8 mouse cellular contexts compared by ENCODE assay signal in genomic region chr2:118702883-118703761, GRCm38 (mm10). TPM values are rescaled to one million over a fixed set of nuclear protein-coding genes. Genes with fewer than 3 reads are reported as not detected.
A peak's percentile ranks its signal among the peaks of the same experiment; 100 is the strongest.
DNase-seq lines count a peak whose midpoint lies in the region; ATAC-seq and TF ChIP-seq lines count a peak whose summit lies in the region.

No protein-coding gene starts in this region.

- no peak overlapping the region for H3K9ac ChIP-seq in hindbrain, embryonic 15.5 days
- H3K9ac ChIP-seq in liver, embryonic 13.5 days, result no peak overlapping the region
- peak overlapping the region; percentile 35 for H3K9ac ChIP-seq in neural tube, embryonic 12.5 days

- peak; percentile 31; the same call in 1 of the 2 replicates for ATAC-seq in hindbrain, embryonic 15.5 days (ENCODE audit: low FRiP score, low read depth)
- ATAC-seq in liver, embryonic 13.5 days (ENCODE audit: low read depth), result no peak
- ATAC-seq in neural tube, embryonic 12.5 days (ENCODE audit: low FRiP score, low read depth), result peak; percentile 18; the same call in 1 of the 2 replicates

- H3K9me3 ChIP-seq in hindbrain, embryonic 15.5 days, result no peaks in the 10 kb centered on the region
- no peaks in the 10 kb centered on the region for H3K9me3 ChIP-seq in liver, embryonic 13.5 days (replicated peaks)
- no peaks in the 10 kb centered on the region for H3K9me3 ChIP-seq in neural tube, embryonic 12.5 days

- H3K36me3 ChIP-seq in hindbrain, embryonic 15.5 days, result no peaks in the 10 kb centered on the region
- H3K36me3 ChIP-seq in liver, embryonic 13.5 days, result no peaks in the 10 kb centered on the region
- no peaks in the 10 kb centered on the region for H3K36me3 ChIP-seq in neural tube, embryonic 12.5 days

- H3K27ac ChIP-seq in embryonic fibroblast, embryonic 13.5 days (ENCODE audit: insufficient read depth, low read length), result no peak overlapping the region
- no peak overlapping the region for H3K27ac ChIP-seq in hindbrain, embryonic 15.5 days (replicated peaks)
- no peak overlapping the region for H3K27ac ChIP-seq in liver, embryonic 13.5 days
- no peak overlapping the region for H3K27ac ChIP-seq in neural tube, embryonic 12.5 days

- peak overlapping the region; percentile 64 for H3K4me2 ChIP-seq in hindbrain, embryonic 15.5 days
- H3K4me2 ChIP-seq in liver, embryonic 13.5 days, result peak overlapping the region; percentile 55
- H3K4me2 ChIP-seq in neural tube, embryonic 12.5 days (replicated peaks), result peak overlapping the region; percentile 70

- H3K27me3 ChIP-seq in hindbrain, embryonic 15.5 days, result peaks cover 94% of the 10 kb centered on the region
- peaks cover 95% of the 10 kb centered on the region for H3K27me3 ChIP-seq in liver, embryonic 13.5 days
- peaks cover 94% of the 10 kb centered on the region for H3K27me3 ChIP-seq in neural tube, embryonic 12.5 days (replicated peaks)

- peak; percentile 61 to 65 for DNase-seq in adrenal gland, adult 18-20 months (ENCODE audit: low spot score in 2 of 2)
- DNase-seq in adrenal gland, adult 8-10 months, result no peak
- peak; percentile 24 for DNase-seq in ES-CJ7 (ENCODE audit: low read depth, low spot score)
- no peak for DNase-seq in liver, embryonic 13.5 days
- no peak for DNase-seq in layer of hippocampus, adult 11-12 months (ENCODE audit: low spot score)

- no peaks in the 10 kb centered on the region for H3K4me1 ChIP-seq in embryonic fibroblast, embryonic 13.5 days (ENCODE audit: control insufficient read depth, insufficient read depth, low read length)
- H3K4me1 ChIP-seq in hindbrain, embryonic 15.5 days (replicated peaks), result peaks cover 37% of the 10 kb centered on the region
- peaks cover 34% of the 10 kb centered on the region for H3K4me1 ChIP-seq in liver, embryonic 13.5 days (replicated peaks)
- peaks cover 32% of the 10 kb centered on the region for H3K4me1 ChIP-seq in neural tube, embryonic 12.5 days

- under 1% methylated on average over 88 of the region's 93 CpGs for WGBS in hindbrain, embryonic 15.5 days
- WGBS in liver, embryonic 13.5 days (ENCODE audit: insufficient replicate concordance), result under 1% methylated on average over 93 of the region's 93 CpGs
- under 1% methylated on average over 93 of the region's 93 CpGs for WGBS in neural tube, embryonic 12.5 days

- H3K4me3 ChIP-seq in embryonic fibroblast, embryonic 13.5 days (ENCODE audit: insufficient read depth, low read length), result peak overlapping the region; percentile 10
- peak overlapping the region; percentile 37 for H3K4me3 ChIP-seq in hindbrain, embryonic 15.5 days
- peak overlapping the region; percentile 38 for H3K4me3 ChIP-seq in liver, embryonic 13.5 days (replicated peaks)
- peak overlapping the region; percentile 37 for H3K4me3 ChIP-seq in neural tube, embryonic 12.5 days

- TF ChIP-seq CTCF in embryonic fibroblast, embryonic 13.5 days (IDR thresholded peaks at IDR 0.05; ENCODE audit: borderline replicate concordance, insufficient read depth, low read length), result no peak

- no peak for TF ChIP-seq POLR2A in embryonic fibroblast, embryonic 13.5 days (IDR thresholded peaks at IDR 0.05; ENCODE audit: low read depth, low read length)

RNA-seq across cellular contexts. Expression of gene Ankrd63, which starts 0.6 kb away (rescaled TPM):
- under 1 TPM; 0.06 to 0.40 TPM for total RNA-seq in adrenal gland, adult 18-20 months (2021)
- total RNA-seq in adrenal gland, adult 8-10 months (2022), result under 1 TPM; 0.11 to 0.84 (median 0.36) TPM
- not detected in 2 replicates for polyA plus RNA-seq in embryonic fibroblast, embryonic 13.5 days (2011; ENCODE audit: insufficient read length, low read depth, missing spikeins)
- polyA plus RNA-seq in hindbrain, embryonic 15.5 days (2015; fragmentation: Nextera tagmentation; extraction: Ambion mirVana), result 0.05 TPM in 1 of 2 replicates, not detected in the other
- not detected in 2 replicates for polyA plus RNA-seq in liver, embryonic 13.5 days (2015; fragmentation: Nextera tagmentation; extraction: Ambion mirVana)
- not detected in 2 replicates for polyA plus RNA-seq in neural tube, embryonic 12.5 days (2016; fragmentation: Nextera tagmentation; extraction: Ambion mirVana)

RNA-seq across cellular contexts. Expression of gene Plcb2, which starts 25.1 kb away (rescaled TPM):
- 1 to 10 TPM; 2.5 to 2.8 TPM for total RNA-seq in adrenal gland, adult 18-20 months (2021)
- 1 to 10 TPM; 2.0 to 4.1 (median 3.0) TPM for total RNA-seq in adrenal gland, adult 8-10 months (2022)
- 0.49 TPM in 1 of 2 replicates, not detected in the other for polyA plus RNA-seq in embryonic fibroblast, embryonic 13.5 days (2011; ENCODE audit: insufficient read length, low read depth, missing spikeins)
- polyA plus RNA-seq in hindbrain, embryonic 15.5 days (2015; fragmentation: Nextera tagmentation; extraction: Ambion mirVana), result 0.80 and 0.96 TPM in 2 replicates
- polyA plus RNA-seq in liver, embryonic 13.5 days (2015; fragmentation: Nextera tagmentation; extraction: Ambion mirVana), result 1.6 and 1.7 TPM in 2 replicates
- polyA plus RNA-seq in neural tube, embryonic 12.5 days (2016; fragmentation: Nextera tagmentation; extraction: Ambion mirVana), result 0.41 and 1.1 TPM in 2 replicates

RNA-seq across cellular contexts. Expression of gene Pak6, which starts 40.0 kb away (rescaled TPM):
- 10 to 100 TPM; 11.5 to 19.4 TPM for total RNA-seq in adrenal gland, adult 18-20 months (2021)
- total RNA-seq in adrenal gland, adult 8-10 months (2022), result 10 to 100 TPM; 27.0 to 35.6 (median 28.7) TPM
- polyA plus RNA-seq in embryonic fibroblast, embryonic 13.5 days (2011; ENCODE audit: insufficient read length, low read depth, missing spikeins), result 0.19 and 0.78 TPM in 2 replicates
- 46.9 and 48.6 TPM in 2 replicates for polyA plus RNA-seq in hindbrain, embryonic 15.5 days (2015; fragmentation: Nextera tagmentation; extraction: Ambion mirVana)
- 0.65 and 1.0 TPM in 2 replicates for polyA plus RNA-seq in liver, embryonic 13.5 days (2015; fragmentation: Nextera tagmentation; extraction: Ambion mirVana)
- 4.7 and 5.7 TPM in 2 replicates for polyA plus RNA-seq in neural tube, embryonic 12.5 days (2016; fragmentation: Nextera tagmentation; extraction: Ambion mirVana)

RNA-seq across cellular contexts. Expression of gene Inafm2, which starts 42.4 kb away (rescaled TPM):
- 10 to 100 TPM; 35.2 to 40.1 TPM for total RNA-seq in adrenal gland, adult 18-20 months (2021)
- total RNA-seq in adrenal gland, adult 8-10 months (2022), result 10 to 100 TPM; 36.3 to 48.6 (median 39.9) TPM
- polyA plus RNA-seq in embryonic fibroblast, embryonic 13.5 days (2011; ENCODE audit: insufficient read length, low read depth, missing spikeins), result 17.3 and 19.0 TPM in 2 replicates
- polyA plus RNA-seq in hindbrain, embryonic 15.5 days (2015; fragmentation: Nextera tagmentation; extraction: Ambion mirVana), result 18.9 and 20.6 TPM in 2 replicates
- polyA plus RNA-seq in liver, embryonic 13.5 days (2015; fragmentation: Nextera tagmentation; extraction: Ambion mirVana), result 18.4 and 19.1 TPM in 2 replicates
- polyA plus RNA-seq in neural tube, embryonic 12.5 days (2016; fragmentation: Nextera tagmentation; extraction: Ambion mirVana), result 25.2 and 25.4 TPM in 2 replicates

RNA-seq across cellular contexts. Expression of gene Ccdc9b, which starts 59.3 kb away (rescaled TPM):
- total RNA-seq in adrenal gland, adult 18-20 months (2021), result 1 to 10 TPM; 2.8 to 5.1 TPM
- total RNA-seq in adrenal gland, adult 8-10 months (2022), result 10 to 100 TPM in 2 of 4 experiments, 1 to 10 TPM in 2; 5.3 to 18.8 (median 11.2) TPM
- polyA plus RNA-seq in embryonic fibroblast, embryonic 13.5 days (2011; ENCODE audit: insufficient read length, low read depth, missing spikeins), result 17.9 and 27.9 TPM in 2 replicates
- polyA plus RNA-seq in hindbrain, embryonic 15.5 days (2015; fragmentation: Nextera tagmentation; extraction: Ambion mirVana), result 1.0 and 1.5 TPM in 2 replicates
- 0.20 and 0.23 TPM in 2 replicates for polyA plus RNA-seq in liver, embryonic 13.5 days (2015; fragmentation: Nextera tagmentation; extraction: Ambion mirVana)
- 1.6 and 1.9 TPM in 2 replicates for polyA plus RNA-seq in neural tube, embryonic 12.5 days (2016; fragmentation: Nextera tagmentation; extraction: Ambion mirVana)

Comparison
In these comparisons a context has a peak if more than half of its experiments do, and no peak if none do; other contexts are left out.
1. DNase-seq: peak in adrenal gland, adult 18-20 months (2 of 2) and ES-CJ7 (single experiment); none in adrenal gland, adult 8-10 months (single experiment), liver, embryonic 13.5 days (single experiment) and layer of hippocampus, adult 11-12 months (single experiment).
2. Peak in every context shown above with its lines, with median percentiles within 50 percentile points of each other: H3K4me3 ChIP-seq and H3K4me2 ChIP-seq.